Mouse (Mus musculus) small intestine, adult 2 months (tissue): Measurements from ENCODE around the gene Mex3b. TPM values are rescaled to one million over a fixed set of nuclear protein-coding genes. Genes with fewer than 3 reads are reported as not detected.

Experiments
- H3K27ac ChIP-seq: fragments of 200-500 bp; 2 replicates; pipeline ENCODE4 v1.5.1; 2012; ENCODE audit warnings: low read depth, low read length, control low read depth, inconsistent platforms; ENCODE audit not compliant: insufficient read depth
- H3K27me3 ChIP-seq: fragments of 200-500 bp; 2 replicates; pipeline ENCODE4 v1.6.1; 2012; ENCODE audit warnings: mild to moderate bottlenecking, moderate library complexity, low read length, inconsistent platforms; ENCODE audit not compliant: control insufficient read depth, insufficient read depth
- H3K36me3 ChIP-seq: fragments of 200-500 bp; 2 replicates; pipeline ENCODE4 v1.6.1; 2012; ENCODE audit warnings: mild to moderate bottlenecking, low read length, control low read depth, inconsistent platforms; ENCODE audit not compliant: control insufficient read depth, insufficient read depth
- H3K4me1 ChIP-seq: fragments of 200-500 bp; 2 replicates; pipeline ENCODE4 v1.6.1; 2012; ENCODE audit warnings: low read length, inconsistent platforms, mixed read lengths; ENCODE audit not compliant: control insufficient read depth, insufficient read depth, insufficient read length
- H3K4me3 ChIP-seq: fragments of 200-500 bp; 2 replicates; pipeline ENCODE4 v1.5.1; 2012; ENCODE audit warnings: low read depth, mild to moderate bottlenecking, control low read depth, inconsistent platforms, low read length, moderate library complexity
- CTCF ChIP-seq: fragments of 200-500 bp; IDR thresholded peaks from 2 replicates; pipeline ENCODE4 v1.5.1; 2012; ENCODE audit warnings: low read depth, mild to moderate bottlenecking, control low read depth, inconsistent platforms, low read length, moderate library complexity, mixed read lengths; ENCODE audit not compliant: insufficient replicate concordance, insufficient read length; ENCODE audit errors: extremely low read depth
- POLR2A ChIP-seq: fragments of 200-500 bp; IDR thresholded peaks from 2 replicates; pipeline ENCODE4 v1.6.1; 2012; ENCODE audit warnings: low read depth, mild to moderate bottlenecking, control low read depth, inconsistent platforms, low read length, moderate library complexity
- WGBS: fragments of 180-500 bp; shearing (Covaris S2); methylation state at CpG from one replicate; pipeline ENCODE4 v1.1.7; 2018; 5-methylcytosine and 5-hydroxymethylcytosine counted together
- polyA plus RNA-seq: library from polyadenylated mRNA; depleted of rRNA; stranded (reverse); fragments of >200 nt; gene quantifications from 2 replicates; pipeline ENCODE4 v1.2.3, GENCODE M21; 2012

Gene Mex3b
- polyA plus RNA-seq, 1 experiment, result 6.3 TPM

- WGBS, result 59% methylated on average over 6 of the region's 6 CpGs
- Histone ChIP-seq H3K4me3 (no peak overlapping the region), H3K27ac (no peak overlapping the region), H3K4me1 (no peaks in the 10 kb centered on the region), H3K27me3 (no peaks in the 10 kb centered on the region), H3K36me3 (no peaks in the 10 kb centered on the region)
- TF ChIP-seq POLR2A, result no peak
- TF ChIP-seq CTCF, result no peak
These were observed 23.3 kb downstream of the Mex3b start for GRCm38 (mm10) chr7:82890317-82890850.

- H3K4me3 ChIP-seq, result no peak overlapping the region
- H3K4me1 ChIP-seq, result no peaks in the 10 kb centered on the region
- TF ChIP-seq POLR2A (no peak), CTCF (no peak)
- H3K27ac ChIP-seq, result no peak overlapping the region
- H3K36me3 ChIP-seq, result no peaks in the 10 kb centered on the region
- no peaks in the 10 kb centered on the region for H3K27me3 ChIP-seq
- WGBS, result 12% methylated on average over 1 of the region's 1 CpGs
These were observed 23.9 kb downstream of the Mex3b start for GRCm38 (mm10) chr7:82890875-82891515.

- Histone ChIP-seq H3K27me3 (no peaks in the 10 kb centered on the region), H3K4me3 (no peak overlapping the region), H3K36me3 (no peaks in the 10 kb centered on the region), H3K4me1 (no peaks in the 10 kb centered on the region), H3K27ac (no peak overlapping the region)
- WGBS, result 19% methylated on average over 1 of the region's 1 CpGs
- no peak for TF ChIP-seq POLR2A
- no peak for TF ChIP-seq CTCF
These were observed 27.2 kb downstream of the Mex3b start for GRCm38 (mm10) chr7:82894366-82894765.

GRCm38 (mm10) chr7:82895606-82896005 lies 28.5 kb downstream of the Mex3b start:
- no peak overlapping the region for H3K27ac ChIP-seq
- no peaks in the 10 kb centered on the region for H3K27me3 ChIP-seq
- no peaks in the 10 kb centered on the region for H3K4me1 ChIP-seq
- H3K4me3 ChIP-seq, result no peak overlapping the region
- TF ChIP-seq POLR2A, result no peak
- TF ChIP-seq CTCF, result no peak
- 25% methylated on average over 2 of the region's 2 CpGs for WGBS
- no peaks in the 10 kb centered on the region for H3K36me3 ChIP-seq

- TF ChIP-seq CTCF (no peak), POLR2A (no peak)
- WGBS, result 79% methylated on average over 3 of the region's 3 CpGs
- Histone ChIP-seq H3K27me3 (no peaks in the 10 kb centered on the region), H3K36me3 (no peaks in the 10 kb centered on the region), H3K4me3 (no peak overlapping the region), H3K27ac (no peak overlapping the region), H3K4me1 (no peaks in the 10 kb centered on the region)
These were observed 29.6 kb downstream of the Mex3b start for GRCm38 (mm10) chr7:82896750-82897149.

GRCm38 (mm10) chr7:82899459-82900297 lies 32.5 kb downstream of the Mex3b start:
- no peaks in the 10 kb centered on the region for H3K27me3 ChIP-seq
- H3K4me3 ChIP-seq, result no peak overlapping the region
- WGBS, result 68% methylated on average over 8 of the region's 8 CpGs
- TF ChIP-seq CTCF, result no peak
- TF ChIP-seq POLR2A, result no peak
- H3K4me1 ChIP-seq, result no peaks in the 10 kb centered on the region
- no peaks in the 10 kb centered on the region for H3K36me3 ChIP-seq
- H3K27ac ChIP-seq, result no peak overlapping the region

- 49% methylated on average over 3 of the region's 3 CpGs for WGBS
- Histone ChIP-seq H3K27me3 (no peaks in the 10 kb centered on the region), H3K4me1 (no peaks in the 10 kb centered on the region), H3K27ac (no peak overlapping the region), H3K4me3 (no peak overlapping the region), H3K36me3 (no peaks in the 10 kb centered on the region)
- TF ChIP-seq CTCF, result no peak
- no peak for TF ChIP-seq POLR2A
These were observed 35.9 kb downstream of the Mex3b start for GRCm38 (mm10) chr7:82903006-82903405.
